Mouse (Mus musculus): ENCODE measurements around the gene Lamtor3. TPM values are rescaled to one million over a fixed set of nuclear protein-coding genes. Genes with fewer than 3 reads are reported as not detected.

The Lamtor3 gene
- 90.1 and 92.3 TPM in 2 replicates for polyA plus RNA-seq (2016; fragmentation: Nextera tagmentation; extraction: Ambion mirVana)

DNA sequence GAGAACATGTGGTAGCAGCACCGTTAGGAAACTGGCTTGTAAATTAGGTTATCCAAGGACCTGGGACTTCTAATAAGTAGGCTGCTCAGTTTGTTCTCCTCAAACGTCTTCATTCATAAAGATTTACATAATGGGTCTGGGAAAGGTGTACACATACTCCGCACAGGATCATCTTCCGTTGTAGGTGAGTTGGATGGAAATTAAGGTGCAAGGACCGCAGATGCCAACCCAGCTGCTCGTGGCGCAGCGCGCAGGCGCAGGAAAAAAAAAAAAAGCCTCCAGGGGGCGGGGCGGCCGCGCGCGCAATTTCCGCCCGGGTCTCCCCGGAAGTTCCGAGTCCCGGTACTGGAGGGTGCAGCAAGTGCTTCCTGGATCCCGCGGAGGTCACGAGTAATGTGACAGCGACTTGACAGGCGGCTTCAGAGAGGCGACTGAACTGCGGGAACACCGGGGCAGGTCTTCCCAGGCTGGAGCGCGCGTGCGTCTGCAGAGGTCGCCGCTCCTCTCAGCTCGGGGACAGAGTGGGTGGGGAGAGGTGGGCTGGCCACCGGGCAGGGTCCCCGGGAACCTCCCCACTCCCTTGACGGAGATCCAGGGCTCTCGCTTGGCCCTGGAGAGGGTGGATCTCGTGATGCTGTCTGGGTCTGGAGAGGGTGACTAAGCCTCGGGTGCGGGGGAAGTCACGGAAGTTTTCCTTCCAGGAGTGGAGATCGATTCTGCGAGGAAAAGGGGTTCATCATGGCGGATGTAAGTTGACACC is at the start of gene Lamtor3:
Lamtor3 (plus strand) TSS at position 335 of the 760 bp plus-strand sequence.
- peak within 1 kb of the TSS; percentile 95 for H3K4me3 ChIP-seq
- no peaks in the 10 kb centered on the region for H3K9me3 ChIP-seq
- peaks cover 16% of the 10 kb centered on the region for H3K36me3 ChIP-seq (replicated peaks)
- H3K4me1 ChIP-seq, result peaks cover 22% of the 10 kb centered on the region
- WGBS, result under 1% methylated on average over 47 of the region's 47 CpGs
- peak; percentile 87 for DNase-seq (ENCODE audit: extremely low spot score, low spot score)
- no peaks in the 10 kb centered on the region for H3K27me3 ChIP-seq (ENCODE audit: poor library complexity, severe bottlenecking)
- peak within 1 kb of the TSS; percentile 87 for H3K27ac ChIP-seq

GRCm38 (mm10) chr3:137869395-137869794 is 48.9 kb upstream of the Lamtor3 start:
- H3K4me1 ChIP-seq, result peaks cover 30% of the 10 kb centered on the region
- H3K36me3 ChIP-seq (replicated peaks), result peaks cover 17% of the 10 kb centered on the region
- no peaks in the 10 kb centered on the region for H3K9me3 ChIP-seq
- WGBS, result 91% methylated on average over 9 of the region's 9 CpGs
- no peak for DNase-seq (ENCODE audit: extremely low spot score, low spot score)
- H3K27ac ChIP-seq, result no peak overlapping the region
- no peak overlapping the region for H3K4me3 ChIP-seq
- no peaks in the 10 kb centered on the region for H3K27me3 ChIP-seq (ENCODE audit: poor library complexity, severe bottlenecking)

DNA sequence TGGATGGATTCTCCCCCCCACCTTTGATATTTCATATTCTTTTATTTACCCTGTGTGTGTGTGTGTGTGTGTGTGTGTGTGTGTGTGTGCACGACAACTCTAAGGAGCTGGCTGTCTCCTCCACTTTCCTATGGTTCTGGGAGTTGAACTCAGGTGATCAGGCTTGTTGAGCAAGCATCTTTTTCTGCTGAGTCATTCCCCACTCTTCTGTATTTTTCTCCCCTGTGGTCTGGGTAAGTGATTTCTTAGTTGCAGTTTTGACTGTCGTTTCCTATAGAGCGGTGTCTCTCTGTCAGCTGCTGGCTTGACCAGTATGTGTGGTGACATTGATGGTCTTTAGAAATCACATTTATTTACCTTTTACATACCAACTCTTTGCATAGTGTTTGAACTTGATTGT is 39.0 kb upstream of the Lamtor3 start:
- 89% methylated on average over 3 of the region's 3 CpGs for WGBS
- Histone ChIP-seq H3K36me3 (replicated peaks) (peaks cover 6% of the 10 kb centered on the region), H3K4me3 (no peak overlapping the region), H3K27me3 (ENCODE audit: poor library complexity, severe bottlenecking) (no peaks in the 10 kb centered on the region), H3K9me3 (peaks cover 5% of the 10 kb centered on the region; the same call in 1 of the 2 replicates), H3K27ac (no peak overlapping the region), H3K4me1 (no peaks in the 10 kb centered on the region)
- DNase-seq (ENCODE audit: extremely low spot score, low spot score), result no peak

DNA sequence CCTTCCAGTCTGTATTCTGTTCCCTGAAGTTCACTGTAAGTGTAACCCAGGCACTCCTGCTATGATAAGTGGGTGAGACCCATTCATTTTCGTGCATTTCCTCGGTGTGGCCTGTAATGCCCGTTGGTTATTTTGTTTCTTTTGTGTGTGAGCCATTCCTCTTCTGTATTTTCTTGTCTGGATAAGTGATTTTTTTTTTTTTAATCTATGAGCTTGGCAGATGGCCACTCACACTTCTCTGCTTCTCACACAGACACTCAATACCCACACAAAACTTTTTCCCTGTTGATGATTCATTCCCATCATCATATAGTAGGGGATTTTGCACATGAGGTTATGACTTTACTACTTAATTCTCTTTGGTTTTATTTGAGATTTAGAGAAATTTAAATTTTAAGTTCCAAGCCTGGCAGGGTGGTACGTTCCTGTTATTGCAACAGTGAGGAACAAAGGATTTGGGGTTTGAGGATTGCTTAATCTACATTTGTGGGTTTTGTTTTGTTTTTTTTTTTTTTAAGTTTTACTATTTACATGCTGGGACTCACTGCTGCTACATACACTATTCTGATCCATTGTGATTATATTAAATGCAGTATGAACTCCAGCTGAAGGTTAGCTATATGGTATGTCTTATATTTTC is 38.1 kb upstream of the Lamtor3 start:
- peaks cover 6% of the 10 kb centered on the region for H3K36me3 ChIP-seq (replicated peaks)
- peak; percentile 9 for DNase-seq (ENCODE audit: extremely low spot score, low spot score)
- H3K4me1 ChIP-seq, result no peaks in the 10 kb centered on the region
- H3K27me3 ChIP-seq (ENCODE audit: poor library complexity, severe bottlenecking), result no peaks in the 10 kb centered on the region
- WGBS, result 87% methylated on average over 4 of the region's 4 CpGs
- no peak overlapping the region for H3K27ac ChIP-seq
- H3K4me3 ChIP-seq, result no peak overlapping the region
- peaks cover 5% of the 10 kb centered on the region; the same call in 1 of the 2 replicates for H3K9me3 ChIP-seq

DNA sequence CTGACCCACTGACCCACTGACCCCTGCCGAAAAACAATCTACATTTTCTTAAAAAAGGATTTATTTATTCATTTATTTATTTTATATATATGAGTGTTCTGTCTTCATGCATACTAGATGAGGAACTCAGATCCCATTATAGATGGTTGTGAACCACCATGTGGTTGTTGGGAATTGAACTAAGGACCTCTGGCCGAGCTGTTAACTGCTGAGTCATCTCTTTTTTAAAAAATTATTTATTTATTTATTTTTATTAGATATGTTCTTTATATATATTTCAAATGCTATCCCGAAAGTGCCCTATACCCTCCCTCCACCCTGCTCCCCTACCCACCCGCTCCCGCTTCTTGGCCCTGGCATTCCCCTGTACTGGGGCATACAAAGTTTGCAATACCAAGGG is 37.2 kb upstream of the Lamtor3 start:
- Histone ChIP-seq H3K9me3 (peaks cover 5% of the 10 kb centered on the region; the same call in 1 of the 2 replicates), H3K4me1 (no peaks in the 10 kb centered on the region), H3K36me3 (replicated peaks) (peaks cover 6% of the 10 kb centered on the region), H3K4me3 (no peak overlapping the region), H3K27ac (no peak overlapping the region), H3K27me3 (ENCODE audit: poor library complexity, severe bottlenecking) (no peaks in the 10 kb centered on the region)
- 91% methylated on average over 5 of the region's 5 CpGs for WGBS
- no peak for DNase-seq (ENCODE audit: extremely low spot score, low spot score)

GRCm38 (mm10) chr3:137887961-137888360 is 30.3 kb upstream of the Lamtor3 start:
- no peak overlapping the region for H3K4me3 ChIP-seq
- H3K27ac ChIP-seq, result no peak overlapping the region
- 0 out of 2 replicates have a peak, but pooled peaks cover 2% of the 10 kb centered on the region for H3K9me3 ChIP-seq
- DNase-seq (ENCODE audit: extremely low spot score, low spot score), result no peak
- peaks cover 31% of the 10 kb centered on the region for H3K36me3 ChIP-seq (replicated peaks)
- 80% methylated on average over 7 of the region's 7 CpGs for WGBS
- no peaks in the 10 kb centered on the region for H3K27me3 ChIP-seq (ENCODE audit: poor library complexity, severe bottlenecking)
- H3K4me1 ChIP-seq, result peaks cover 6% of the 10 kb centered on the region; the same call in 1 of the 2 replicates

DNA sequence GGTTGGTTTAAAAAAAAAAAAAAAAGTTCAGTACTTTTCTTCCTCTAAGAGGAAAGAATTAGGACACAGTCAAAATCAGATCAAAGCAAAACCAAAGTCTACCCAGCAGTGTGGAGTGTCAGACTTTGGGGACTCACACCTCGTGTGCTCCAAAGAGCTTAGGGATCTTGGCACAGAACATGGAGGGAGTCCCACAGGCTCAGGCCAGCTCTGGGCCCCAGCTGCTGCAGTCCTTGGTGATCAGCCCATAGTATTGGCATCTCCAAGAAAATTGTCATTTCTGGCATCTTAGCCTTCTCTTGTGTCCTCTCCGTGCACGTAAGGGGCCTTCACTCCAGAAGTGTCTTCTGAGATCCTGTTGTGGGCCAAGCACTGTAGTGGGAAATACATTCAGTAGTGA is 27.2 kb upstream of the Lamtor3 start:
- Histone ChIP-seq H3K27me3 (ENCODE audit: poor library complexity, severe bottlenecking) (no peaks in the 10 kb centered on the region), H3K9me3 (0 out of 2 replicates have a peak, but pooled peaks cover 5% of the 10 kb centered on the region), H3K27ac (no peak overlapping the region), H3K4me3 (no peak overlapping the region), H3K4me1 (peaks cover 6% of the 10 kb centered on the region; the same call in 1 of the 2 replicates), H3K36me3 (replicated peaks) (peaks cover 52% of the 10 kb centered on the region)
- 86% methylated on average over 3 of the region's 3 CpGs for WGBS
- no peak for DNase-seq (ENCODE audit: extremely low spot score, low spot score)

DNA sequence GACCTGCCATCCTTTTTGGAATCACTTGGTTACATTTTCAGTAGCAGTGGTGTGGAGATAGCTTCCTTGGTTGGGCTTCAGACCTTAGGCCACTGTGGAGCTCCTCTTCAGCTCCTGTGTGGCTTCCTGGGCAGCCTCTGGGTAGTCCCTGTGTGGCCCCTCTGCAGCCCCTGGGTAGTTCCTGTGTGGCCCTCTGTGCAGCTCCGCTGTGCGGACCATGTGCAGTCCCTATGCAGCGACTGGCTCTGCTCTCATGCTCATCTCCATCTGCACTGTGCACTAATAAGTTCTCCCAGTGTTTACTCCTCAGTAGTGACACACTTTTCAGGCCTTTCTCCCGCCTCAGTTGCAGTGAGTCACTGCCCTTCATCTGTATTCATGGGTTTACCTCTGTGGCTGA is 26.2 kb upstream of the Lamtor3 start:
- H3K36me3 ChIP-seq (replicated peaks), result peaks cover 52% of the 10 kb centered on the region
- 0 out of 2 replicates have a peak, but pooled peaks cover 5% of the 10 kb centered on the region for H3K9me3 ChIP-seq
- peaks cover 6% of the 10 kb centered on the region; the same call in 1 of the 2 replicates for H3K4me1 ChIP-seq
- H3K27ac ChIP-seq, result no peak overlapping the region
- H3K4me3 ChIP-seq, result no peak overlapping the region
- H3K27me3 ChIP-seq (ENCODE audit: poor library complexity, severe bottlenecking), result no peaks in the 10 kb centered on the region
- no peak for DNase-seq (ENCODE audit: extremely low spot score, low spot score)
- WGBS, result 91% methylated on average over 4 of the region's 4 CpGs

DNA sequence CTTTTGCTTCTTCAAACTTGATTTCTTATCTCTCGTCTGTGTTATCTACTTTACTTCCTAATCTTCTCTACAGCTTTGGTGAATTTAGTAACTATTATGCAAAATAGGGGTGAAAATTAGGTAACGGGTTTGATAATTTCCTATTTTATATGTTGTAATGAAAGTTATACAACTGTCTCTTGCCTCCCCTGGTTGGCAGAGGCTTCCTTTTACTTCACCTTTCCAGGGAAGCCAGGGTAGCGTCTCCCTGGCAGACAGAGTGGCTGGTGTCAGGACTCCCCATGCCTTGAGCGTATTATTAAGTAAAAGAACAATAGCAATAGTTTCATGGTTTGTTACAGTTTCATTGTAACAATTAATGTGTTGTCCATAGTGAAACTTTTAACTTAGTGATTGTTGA is 24.5 kb upstream of the Lamtor3 start:
- H3K9me3 ChIP-seq, result 0 out of 2 replicates have a peak, but pooled peaks cover 5% of the 10 kb centered on the region
- no peak for DNase-seq (ENCODE audit: extremely low spot score, low spot score)
- no peak overlapping the region for H3K4me3 ChIP-seq
- no peaks in the 10 kb centered on the region for H3K27me3 ChIP-seq (ENCODE audit: poor library complexity, severe bottlenecking)
- no peak overlapping the region for H3K27ac ChIP-seq
- no peaks in the 10 kb centered on the region for H3K4me1 ChIP-seq
- WGBS, result 86% methylated on average over 4 of the region's 4 CpGs
- H3K36me3 ChIP-seq (replicated peaks), result peaks cover 57% of the 10 kb centered on the region

DNA sequence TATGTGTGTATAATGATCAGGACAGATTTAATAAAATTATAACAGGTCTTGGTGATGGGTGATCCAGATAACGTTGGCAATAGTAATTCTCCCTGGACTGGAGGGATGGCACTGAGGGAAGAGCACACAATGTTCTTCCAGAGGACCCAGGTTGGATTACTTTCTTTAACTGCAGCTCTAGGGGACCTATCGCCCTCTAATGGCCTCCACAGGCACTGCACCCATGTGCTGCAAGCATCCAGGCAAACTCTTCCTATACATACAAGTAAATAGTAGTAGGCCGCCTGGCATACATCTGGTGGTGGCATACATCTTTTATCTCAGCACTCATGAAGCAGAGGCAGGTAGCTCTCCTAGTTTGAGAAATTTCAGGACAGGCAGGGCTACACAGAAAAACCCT is 23.1 kb upstream of the Lamtor3 start:
- H3K9me3 ChIP-seq, result 0 out of 2 replicates have a peak, but pooled peaks cover 3% of the 10 kb centered on the region
- 94% methylated on average over 3 of the region's 3 CpGs for WGBS
- DNase-seq (ENCODE audit: extremely low spot score, low spot score), result no peak
- H3K27ac ChIP-seq, result no peak overlapping the region
- no peak overlapping the region for H3K4me3 ChIP-seq
- H3K36me3 ChIP-seq (replicated peaks), result peaks cover 43% of the 10 kb centered on the region
- H3K4me1 ChIP-seq, result no peaks in the 10 kb centered on the region
- no peaks in the 10 kb centered on the region for H3K27me3 ChIP-seq (ENCODE audit: poor library complexity, severe bottlenecking)

GRCm38 (mm10) chr3:137896386-137896785 is 21.9 kb upstream of the Lamtor3 start:
- no peaks in the 10 kb centered on the region for H3K27me3 ChIP-seq (ENCODE audit: poor library complexity, severe bottlenecking)
- H3K9me3 ChIP-seq, result 0 out of 2 replicates have a peak, but pooled peaks cover 3% of the 10 kb centered on the region
- H3K27ac ChIP-seq, result no peak overlapping the region
- H3K4me3 ChIP-seq, result no peak overlapping the region
- no peaks in the 10 kb centered on the region for H3K4me1 ChIP-seq
- 84% methylated on average over 4 of the region's 4 CpGs for WGBS
- peaks cover 42% of the 10 kb centered on the region for H3K36me3 ChIP-seq (replicated peaks)
- DNase-seq (ENCODE audit: extremely low spot score, low spot score), result no peak

DNA sequence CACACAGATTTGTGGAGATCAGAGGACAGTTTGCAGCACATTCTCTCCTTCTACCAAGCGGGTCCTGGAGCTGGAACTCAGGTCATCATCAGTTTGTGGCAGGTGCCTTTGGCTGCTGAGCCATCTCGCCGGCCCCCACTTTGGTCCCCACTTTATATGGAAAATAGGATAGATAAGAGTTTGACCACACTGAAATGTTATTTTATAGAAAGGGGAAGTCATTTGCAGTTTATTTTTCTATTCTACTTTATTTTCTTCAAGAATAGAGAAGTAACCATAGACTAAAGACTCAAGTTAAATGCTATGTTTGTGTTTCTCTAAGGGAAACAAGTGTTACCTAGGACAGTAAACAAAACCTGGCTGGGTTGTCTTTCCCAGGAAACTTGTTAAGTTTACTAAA is 21.4 kb upstream of the Lamtor3 start:
- no peak for DNase-seq (ENCODE audit: extremely low spot score, low spot score)
- WGBS, result 95% methylated on average over 3 of the region's 3 CpGs
- H3K4me1 ChIP-seq, result no peaks in the 10 kb centered on the region
- H3K36me3 ChIP-seq (replicated peaks), result peaks cover 42% of the 10 kb centered on the region
- no peaks in the 10 kb centered on the region for H3K27me3 ChIP-seq (ENCODE audit: poor library complexity, severe bottlenecking)
- H3K27ac ChIP-seq, result no peak overlapping the region
- 0 out of 2 replicates have a peak, but pooled peaks cover 3% of the 10 kb centered on the region for H3K9me3 ChIP-seq
- H3K4me3 ChIP-seq, result no peak overlapping the region

GRCm38 (mm10) chr3:137897685-137898084 is 20.6 kb upstream of the Lamtor3 start:
- Histone ChIP-seq H3K27ac (no peak overlapping the region), H3K4me3 (no peak overlapping the region), H3K4me1 (no peaks in the 10 kb centered on the region), H3K9me3 (0 out of 2 replicates have a peak, but pooled peaks cover 3% of the 10 kb centered on the region), H3K36me3 (replicated peaks) (peaks cover 39% of the 10 kb centered on the region), H3K27me3 (ENCODE audit: poor library complexity, severe bottlenecking) (no peaks in the 10 kb centered on the region)
- no peak for DNase-seq (ENCODE audit: extremely low spot score, low spot score)
- WGBS, result 91% methylated on average over 5 of the region's 5 CpGs
